Mouse (Mus musculus): ENCODE measurements at regions not wholly inside any gene's neighbourhood (a gene's known extent, or its start where the extent isn't known, plus 50 kb on each side); places are given as distances from the start of the nearest gene placed in this dataset.

- Histone ChIP-seq H3K4me3 (no peak overlapping the region), H3K27ac (no peak overlapping the region), H3K4me1 (peaks cover 4% of the 10 kb centered on the region; the same call in 1 of the 2 replicates), H3K36me3 (no peaks in the 10 kb centered on the region), H3K27me3 (ENCODE audit: insufficient read depth, poor library complexity, severe bottlenecking) (no peaks in the 10 kb centered on the region), H3K9me3 (no peaks in the 10 kb centered on the region)
- DNase-seq (ENCODE audit: low spot score): no peak
These were observed 117.8 kb upstream of the Hapln1 start for GRCm38 (mm10) chr13:89421833-89422232.

- H3K36me3 ChIP-seq: no peaks in the 10 kb centered on the region
- no peak overlapping the region for H3K4me3 ChIP-seq
- peaks cover 4% of the 10 kb centered on the region; the same call in 1 of the 2 replicates for H3K4me1 ChIP-seq
- no peaks in the 10 kb centered on the region for H3K9me3 ChIP-seq
- no peaks in the 10 kb centered on the region for H3K27me3 ChIP-seq (ENCODE audit: insufficient read depth, poor library complexity, severe bottlenecking)
- no peak for DNase-seq (ENCODE audit: low spot score)
- no peak overlapping the region for H3K27ac ChIP-seq
These were observed 116.1 kb upstream of the Hapln1 start for GRCm38 (mm10) chr13:89423491-89423890.

GRCm38 (mm10) chr13:89428272-89429071 is 111.1 kb upstream of the Hapln1 start:
- WGBS: 61% methylated on average over 12 of the region's 12 CpGs
- H3K4me3 ChIP-seq: no peak overlapping the region
- H3K27ac ChIP-seq: no peak overlapping the region
- peaks cover 4% of the 10 kb centered on the region; the same call in 1 of the 2 replicates for H3K4me1 ChIP-seq
- DNase-seq (ENCODE audit: low spot score): no peak
- no peaks in the 10 kb centered on the region for H3K27me3 ChIP-seq (ENCODE audit: insufficient read depth, poor library complexity, severe bottlenecking)
- no peaks in the 10 kb centered on the region for H3K9me3 ChIP-seq
- no peaks in the 10 kb centered on the region for H3K36me3 ChIP-seq

GRCm38 (mm10) chr13:89444847-89445246 is 94.7 kb upstream of the Hapln1 start:
- no peaks in the 10 kb centered on the region for H3K9me3 ChIP-seq
- no peak overlapping the region for H3K27ac ChIP-seq
- no peaks in the 10 kb centered on the region for H3K36me3 ChIP-seq
- 0 out of 2 replicates have a peak, but pooled peaks cover 3% of the 10 kb centered on the region for H3K4me1 ChIP-seq
- no peaks in the 10 kb centered on the region for H3K27me3 ChIP-seq (ENCODE audit: insufficient read depth, poor library complexity, severe bottlenecking)
- no peak overlapping the region for H3K4me3 ChIP-seq
- WGBS: 77% methylated on average over 1 of the region's 1 CpGs
- no peak for DNase-seq (ENCODE audit: low spot score)

GRCm38 (mm10) chr13:89453819-89454218 is 85.8 kb upstream of the Hapln1 start:
- Histone ChIP-seq H3K9me3 (no peaks in the 10 kb centered on the region), H3K4me1 (no peaks in the 10 kb centered on the region), H3K36me3 (no peaks in the 10 kb centered on the region), H3K4me3 (no peak overlapping the region), H3K27me3 (ENCODE audit: insufficient read depth, poor library complexity, severe bottlenecking) (no peaks in the 10 kb centered on the region), H3K27ac (no peak overlapping the region)
- 85% methylated on average over 1 of the region's 1 CpGs for WGBS
- DNase-seq (ENCODE audit: low spot score): no peak

- DNase-seq (ENCODE audit: low spot score): no peak
- Histone ChIP-seq H3K27ac (no peak overlapping the region), H3K4me3 (no peak overlapping the region), H3K9me3 (no peaks in the 10 kb centered on the region), H3K27me3 (ENCODE audit: insufficient read depth, poor library complexity, severe bottlenecking) (no peaks in the 10 kb centered on the region), H3K4me1 (no peaks in the 10 kb centered on the region), H3K36me3 (no peaks in the 10 kb centered on the region)
- 74% methylated on average over 2 of the region's 2 CpGs for WGBS
These were observed 85.2 kb upstream of the Hapln1 start for GRCm38 (mm10) chr13:89454249-89455018.

- WGBS: 86% methylated on average over 4 of the region's 4 CpGs
- Histone ChIP-seq H3K4me3 (no peak overlapping the region), H3K36me3 (no peaks in the 10 kb centered on the region), H3K27ac (no peak overlapping the region), H3K27me3 (ENCODE audit: insufficient read depth, poor library complexity, severe bottlenecking) (no peaks in the 10 kb centered on the region), H3K9me3 (no peaks in the 10 kb centered on the region), H3K4me1 (no peaks in the 10 kb centered on the region)
- DNase-seq (ENCODE audit: low spot score): no peak
These were observed 75.8 kb upstream of the Hapln1 start for GRCm38 (mm10) chr13:89463746-89464145.
